Comparison of ENCODE assay signal across 24 mouse cellular contexts in genomic region chr9:74593970-74594369, GRCm38 (mm10).
DNase-seq lines count a peak whose midpoint lies in the region; ATAC-seq and TF ChIP-seq lines count a peak whose summit lies in the region.
"Had no signal": no experiment of that assay in that cellular context is flagged by ENCODE, and none has a peak within 500 bp of the region (broad histone marks: within the 10 kb centered on the region; RNA-seq: fewer than 3 reads in every experiment).

No protein-coding gene starts in this region.

- no peaks in the 10 kb centered on the region for H3K9me3 ChIP-seq in midbrain, postnatal 0 days (ENCODE audit: low read length)
- H3K9me3 ChIP-seq in midbrain, embryonic 15.5 days, result no peaks in the 10 kb centered on the region
- H3K9me3 ChIP-seq: embryonic facial prominence, embryonic 15.5 days; hindbrain, embryonic 10.5 days; limb, embryonic 10.5 days; lung, embryonic 15.5 days had no signal

- no peaks in the 10 kb centered on the region for H3K27me3 ChIP-seq in midbrain, postnatal 0 days (ENCODE audit: insufficient read depth, low read length)
- H3K27me3 ChIP-seq in midbrain, embryonic 15.5 days (replicated peaks), result no peaks in the 10 kb centered on the region
- H3K27me3 ChIP-seq: embryonic facial prominence, embryonic 15.5 days; lung, embryonic 15.5 days had no signal

- WGBS in midbrain, postnatal 0 days, result 91% methylated on average over 4 of the region's 4 CpGs
- WGBS in midbrain, embryonic 15.5 days, result 88% methylated on average over 4 of the region's 4 CpGs

- DNase-seq in left cerebral cortex, adult 2 months (ENCODE audit: extremely low spot score in 1 of 2, low spot score in 2 of 2), result no peak
- no peak for DNase-seq in left cerebral cortex, postnatal 36 days (ENCODE audit: low spot score in 2 of 2)
- DNase-seq in midbrain, postnatal 0 days (ENCODE audit: low spot score), result no peak
- DNase-seq in R1 (ENCODE audit: low read depth, low spot score), result peak; percentile 38
- no peak for DNase-seq in cerebellum, adult 11-12 months
- no peak for DNase-seq in frontal cortex, postnatal 36 days (ENCODE audit: low spot score in 2 of 2)
- DNase-seq: adrenal gland, adult 8-10 months; B cell, adult 2 months; cerebellum, adult 9-11 months; gastrocnemius, postnatal 10 days; kidney, postnatal 36 days; layer of hippocampus, adult 9-11 months; right cerebral cortex, postnatal 14 days had no signal

- H3K4me3 ChIP-seq in left cerebral cortex, adult 2 months, result no peak overlapping the region
- no peak overlapping the region for H3K4me3 ChIP-seq in midbrain, postnatal 0 days (ENCODE audit: low read depth, low read length)
- H3K4me3 ChIP-seq in midbrain, embryonic 15.5 days, result no peak overlapping the region
- H3K4me3 ChIP-seq: embryonic facial prominence, embryonic 15.5 days; hindbrain, embryonic 10.5 days; limb, embryonic 10.5 days; lung, embryonic 15.5 days had no signal

- ATAC-seq in midbrain, postnatal 0 days (ENCODE audit: low FRiP score), result no peak
- no peak for ATAC-seq in midbrain, embryonic 15.5 days (replicated peaks)
- ATAC-seq: activated CD4-positive, CD25-positive, alpha-beta regulatory T cell, adult 4 months; forebrain, embryonic 14.5 days; intestine, postnatal 0 days had no signal

- no peaks in the 10 kb centered on the region; the same call in 1 of the 2 replicates for H3K4me1 ChIP-seq in midbrain, postnatal 0 days (ENCODE audit: insufficient read depth, low read length)
- H3K4me1 ChIP-seq in midbrain, embryonic 15.5 days, result 0 out of 2 replicates have a peak, but pooled peaks cover 9% of the 10 kb centered on the region
- H3K4me1 ChIP-seq: embryonic facial prominence, embryonic 15.5 days; limb, embryonic 10.5 days; lung, embryonic 15.5 days had no signal

- intact Hi-C loops in left cerebral cortex, adult 2 months (cut with DNase I), result no loop called here
- intact Hi-C loops in left cerebral cortex, postnatal 36 days (cut with DNase I), result no loop called here

- peak; percentile 11 for TF ChIP-seq CTCF in left cerebral cortex, adult 2 months (IDR thresholded peaks at IDR 0.05)
- peak; percentile 33; the same call in 1 of the 2 replicates for TF ChIP-seq CTCF in midbrain, postnatal 0 days (IDR thresholded peaks at IDR 0.05)

- H3K9ac ChIP-seq in midbrain, postnatal 0 days (replicated peaks; ENCODE audit: low read length, poor library complexity, severe bottlenecking), result no peak overlapping the region
- no peak overlapping the region for H3K9ac ChIP-seq in midbrain, embryonic 15.5 days
- H3K9ac ChIP-seq: embryonic facial prominence, embryonic 15.5 days; lung, embryonic 15.5 days had no signal

- no peaks in the 10 kb centered on the region for H3K36me3 ChIP-seq in midbrain, postnatal 0 days (ENCODE audit: insufficient read depth, low read length)
- no peaks in the 10 kb centered on the region for H3K36me3 ChIP-seq in midbrain, embryonic 15.5 days (replicated peaks)
- H3K36me3 ChIP-seq: embryonic facial prominence, embryonic 15.5 days; hindbrain, embryonic 10.5 days; limb, embryonic 10.5 days; lung, embryonic 15.5 days had no signal

- no peak overlapping the region for H3K27ac ChIP-seq in left cerebral cortex, adult 2 months
- no peak overlapping the region for H3K27ac ChIP-seq in midbrain, postnatal 0 days (ENCODE audit: low read depth, low read length)
- H3K27ac ChIP-seq in midbrain, embryonic 15.5 days, result no peak overlapping the region
- H3K27ac ChIP-seq: embryonic facial prominence, embryonic 15.5 days; hindbrain, embryonic 10.5 days; limb, embryonic 10.5 days; lung, embryonic 15.5 days; macrophage had no signal

- no peak overlapping the region for H3K4me2 ChIP-seq in midbrain, postnatal 0 days (ENCODE audit: low read depth, low read length, poor library complexity, severe bottlenecking)
- H3K4me2 ChIP-seq in midbrain, embryonic 15.5 days, result no peak overlapping the region
- H3K4me2 ChIP-seq: embryonic facial prominence, embryonic 15.5 days; heart, embryonic 11.5 days; liver, embryonic 11.5 days; lung, embryonic 15.5 days had no signal
